Mouse (Mus musculus) ovary, adult 2 months (tissue): ENCODE data around the gene N4bp3. TPM values are rescaled to one million over a fixed set of nuclear protein-coding genes. Genes with fewer than 3 reads are reported as not detected.

ENCODE experiments used
- polyA plus RNA-seq: library from polyadenylated mRNA; depleted of rRNA; stranded (reverse); fragments of >200 nt; gene quantifications from 2 replicates; pipeline ENCODE4 v1.2.3, GENCODE M21; 2012; rRNA removed

The N4bp3 gene
- 28.0 and 28.4 TPM in 2 replicates for polyA plus RNA-seq

DNA sequence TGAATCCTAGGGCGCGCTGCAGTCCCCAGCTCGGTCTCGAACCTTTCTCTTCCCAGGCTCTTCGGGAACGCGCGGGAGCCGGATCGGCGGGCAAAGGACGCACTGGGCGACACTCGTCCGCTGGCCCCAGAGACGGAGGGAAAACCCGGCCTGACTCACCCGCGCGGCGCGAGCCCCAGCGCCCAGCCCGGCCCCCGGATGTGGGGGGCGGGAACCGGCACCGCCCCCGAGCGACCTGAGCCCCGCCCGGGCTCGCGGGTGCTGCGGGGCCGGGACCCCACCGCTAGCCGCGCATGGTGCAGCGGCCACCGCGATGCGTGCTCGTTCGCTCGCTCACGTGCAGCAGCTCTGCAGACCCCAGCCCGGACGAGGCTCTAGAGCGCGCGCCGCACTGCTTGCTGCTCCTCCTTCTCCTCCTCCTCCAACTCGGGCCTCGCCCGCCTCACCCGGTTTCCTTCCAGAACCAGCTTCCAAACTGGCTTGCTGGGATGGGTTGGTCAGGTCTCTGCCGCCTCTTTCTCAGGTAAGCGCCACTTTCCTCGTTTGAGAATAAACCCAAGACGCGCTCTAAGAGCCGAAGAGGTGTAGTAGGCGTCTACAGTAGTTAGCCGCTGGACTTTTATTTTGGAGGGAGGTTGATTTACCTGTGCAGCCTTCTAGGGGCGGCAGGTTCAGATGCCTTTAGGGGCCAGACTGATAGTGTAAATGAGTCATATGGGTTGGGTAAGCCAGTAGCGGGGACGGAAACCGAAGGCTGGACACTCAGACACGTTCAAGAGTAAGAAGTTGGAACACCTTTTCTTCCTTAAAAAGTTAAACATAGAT, at the start of gene N4bp3, which contains the start of gene D930048N14Rik:
TSS of gene N4bp3 (minus strand) at position 152 of the 825 bp plus-strand sequence.
TSS of gene D930048N14Rik (plus strand) at position 264 of the 825 bp plus-strand sequence.

DNA sequence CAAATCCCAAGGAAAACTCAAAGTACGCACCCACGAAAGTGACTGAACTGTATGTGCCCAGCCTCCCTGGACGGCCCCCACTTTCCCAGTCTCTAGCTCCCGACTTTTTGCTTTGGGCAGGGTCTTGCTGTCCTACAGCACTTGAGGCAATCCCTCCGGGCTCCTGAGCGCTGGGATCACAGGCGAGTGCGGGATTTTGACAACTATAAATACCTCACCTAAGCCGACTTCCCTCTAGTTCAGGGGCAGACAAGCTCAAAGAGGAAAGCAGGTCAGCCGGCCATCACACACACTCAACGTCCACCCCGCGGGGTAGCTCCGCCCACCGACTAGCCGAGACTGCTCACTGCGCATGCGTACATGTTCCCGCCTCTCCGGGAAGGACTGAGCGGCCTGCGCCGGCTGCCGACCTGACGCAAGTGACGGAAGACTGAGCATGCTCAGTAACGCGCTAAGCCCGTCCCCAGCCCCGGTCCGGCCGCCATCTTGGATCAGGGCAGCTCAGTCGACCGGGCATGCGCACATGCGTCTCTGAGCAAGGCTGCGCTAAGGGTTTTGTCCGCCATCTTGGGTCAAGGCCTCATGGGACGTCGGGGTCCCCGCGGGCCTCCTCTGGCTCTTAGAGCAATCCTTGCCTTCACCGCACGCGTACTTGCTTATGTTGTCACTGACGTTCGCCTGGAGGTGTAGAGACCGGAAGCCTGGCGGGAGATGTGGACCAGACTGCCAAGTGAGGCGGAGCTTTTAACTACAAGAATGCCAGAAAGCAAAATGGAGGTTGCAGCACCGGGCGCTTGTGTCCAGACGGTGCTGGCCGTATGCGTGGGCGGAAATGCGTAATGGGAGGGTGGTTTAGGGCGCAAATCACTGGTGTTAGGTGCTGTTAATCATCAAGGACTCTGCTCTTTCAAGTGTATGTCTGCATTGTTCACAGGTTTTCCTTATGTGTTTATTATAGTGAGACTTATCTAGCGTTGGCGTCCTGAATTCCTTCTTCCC, 38.0 kb upstream of the N4bp3 start, which contains the start of gene 0610009B22Rik:
TSS of gene 0610009B22Rik (minus strand) at position 545 of the 999 bp plus-strand sequence.

DNA sequence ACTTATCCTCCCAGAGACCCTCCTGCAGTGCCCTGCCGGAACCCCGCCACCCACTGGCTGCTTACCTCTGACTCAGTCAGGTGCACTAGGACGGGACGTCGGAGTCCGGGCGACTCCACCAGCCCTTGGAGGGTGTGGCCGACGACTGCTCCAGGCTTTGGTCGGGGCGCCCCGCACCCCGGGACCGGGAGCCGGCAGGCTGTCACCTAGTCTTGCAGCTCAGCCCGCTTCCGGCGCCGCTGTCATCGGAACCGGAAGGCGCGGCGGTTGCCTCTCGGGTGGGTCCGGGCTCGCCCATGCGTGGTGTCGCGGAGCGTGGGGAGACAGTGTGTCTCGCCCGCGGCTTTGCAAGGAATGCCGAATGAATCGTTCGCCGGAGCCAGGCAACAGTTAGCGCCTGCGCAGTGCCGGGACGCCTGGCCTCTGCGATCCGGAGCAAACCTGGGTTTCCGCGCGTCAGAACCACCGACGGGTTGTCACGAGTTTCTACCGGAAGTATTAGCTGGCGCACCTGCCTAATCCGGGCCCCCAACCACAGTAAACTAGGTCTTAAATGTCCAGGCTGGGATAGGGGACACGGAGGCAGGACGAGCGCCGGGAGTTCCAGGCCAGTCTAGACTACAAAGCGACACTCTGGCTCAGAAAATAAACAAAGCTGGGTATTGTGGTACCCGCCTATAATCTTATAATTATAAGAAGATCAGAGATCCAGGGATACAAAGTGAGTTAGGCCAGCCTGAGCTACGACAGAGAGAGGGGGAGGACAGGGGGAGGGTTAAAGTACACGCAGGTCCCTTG, 14.9 kb downstream of the N4bp3 start, which contains the start of gene Rmnd5b:
TSS of gene Rmnd5b (minus strand) at position 372 of the 798 bp plus-strand sequence.

DNA sequence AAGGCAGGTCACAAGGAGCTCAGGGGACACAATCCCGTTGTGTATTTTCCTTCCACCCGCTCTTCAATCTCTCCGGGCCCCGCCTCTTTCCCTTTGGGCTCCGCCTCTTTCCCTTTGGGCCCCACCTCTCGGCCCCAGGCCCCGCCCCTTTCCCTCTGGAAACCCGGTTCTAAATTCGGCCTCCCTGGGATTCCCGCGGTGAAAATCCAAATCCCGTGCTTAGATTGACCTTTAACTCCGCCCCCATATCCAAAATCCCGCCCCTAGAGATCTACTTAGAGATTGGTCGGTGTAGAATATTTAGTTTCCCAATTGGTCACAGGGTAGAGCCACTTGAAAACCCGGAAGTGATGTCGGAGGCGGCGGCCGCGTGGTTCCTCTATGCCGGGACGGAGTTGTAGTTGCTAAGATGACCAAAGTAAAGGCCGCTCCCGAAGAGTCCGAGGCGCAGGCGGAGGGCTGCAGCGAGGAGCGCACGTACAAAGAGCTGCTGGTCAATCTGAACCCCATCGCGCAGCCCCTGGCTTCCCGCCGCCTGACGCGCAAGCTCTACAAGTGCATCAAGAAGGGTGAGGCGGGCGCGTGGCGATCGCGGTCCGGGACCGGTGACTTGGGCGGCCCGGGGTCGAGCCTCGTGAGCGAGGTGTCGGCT, 31.1 kb downstream of the N4bp3 start, which contains the start of gene Nhp2:
TSS of gene Nhp2 (plus strand) at position 327 of the 652 bp plus-strand sequence.

DNA sequence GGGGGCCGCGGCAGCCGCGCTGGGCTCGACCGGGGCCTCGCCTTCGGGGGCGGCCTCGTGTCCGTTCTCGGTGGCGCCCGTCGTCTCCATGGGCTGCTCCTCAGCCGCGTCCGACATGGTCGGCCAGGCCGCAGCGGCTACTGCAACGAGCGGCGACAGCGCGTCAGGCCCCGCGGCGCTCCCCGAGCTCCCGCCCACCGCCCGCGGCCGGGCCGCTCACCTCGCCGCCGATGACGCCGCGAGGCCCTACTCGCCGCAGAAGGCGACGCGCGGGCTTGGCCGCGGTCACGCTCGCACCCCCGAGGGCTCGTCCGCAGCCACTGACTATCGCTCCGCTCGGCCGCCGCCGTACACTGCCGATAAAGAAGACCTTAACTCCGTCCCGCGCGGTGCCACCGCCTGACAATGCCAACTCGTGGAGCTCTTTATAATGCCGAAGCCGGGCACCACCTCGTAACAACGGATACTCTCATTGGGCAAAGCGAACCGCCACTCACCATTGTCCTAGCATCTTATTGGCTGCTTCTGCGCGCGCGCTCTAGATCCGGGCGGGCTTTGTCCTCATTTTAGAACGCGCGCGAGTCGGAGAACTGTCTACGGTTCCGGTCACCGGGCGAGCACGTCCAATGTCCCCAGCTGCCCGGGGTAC, 44.1 kb downstream of the N4bp3 start, which contains the start of gene Hnrnpab:
TSS of gene Hnrnpab (minus strand) at position 401 of the 649 bp plus-strand sequence.

Other genes with a start within 250 kb of the N4bp3 start
- gene Phykpl, start 66.1 kb downstream of the N4bp3 start, polyA plus RNA-seq, result 28.8 and 43.9 TPM in 2 replicates
- gene Hnrnpab, start 44.0 kb downstream of the N4bp3 start, polyA plus RNA-seq, result 796 and 1,001 TPM in 2 replicates
- 101 and 125 TPM in 2 replicates for gene Nhp2, start 31.1 kb downstream of the N4bp3 start, polyA plus RNA-seq
- gene Rmnd5b, start 14.9 kb downstream of the N4bp3 start, polyA plus RNA-seq, result 193 and 273 TPM in 2 replicates
- 10.2 and 14.7 TPM in 2 replicates for gene D930048N14Rik, start 112 bp upstream of the N4bp3 start, polyA plus RNA-seq
- gene 0610009B22Rik, start 38.0 kb upstream of the N4bp3 start, polyA plus RNA-seq, result 4.4 and 5.2 TPM in 2 replicates
- 16.8 and 21.2 TPM in 2 replicates for gene Sec24a, start 112.8 kb upstream of the N4bp3 start, polyA plus RNA-seq
- gene Sar1b, start 112.8 kb upstream of the N4bp3 start, polyA plus RNA-seq, result 4.7 and 9.5 TPM in 2 replicates
- gene Jade2, start 206.8 kb upstream of the N4bp3 start, polyA plus RNA-seq, result 17.7 and 18.3 TPM in 2 replicates